Mouse (Mus musculus) heart, postnatal 25 days (tissue): Measurements from ENCODE around the gene Fxyd2. TPM values are rescaled to one million over a fixed set of nuclear protein-coding genes. Genes with fewer than 3 reads are reported as not detected.
A peak's percentile ranks its signal among the peaks of the same experiment; 100 is the strongest.

Source experiments
- DNase-seq: peaks from one replicate; pipeline ENCODE4 v3.0.0; 2022; ENCODE audit warnings: low spot score
- intact Hi-C: fragments of 180-260 bp; cut with DNase I; formaldehyde crosslinking; loops from one replicate; pipeline ENCODE4 v1.15.1; 2025
- total RNA-seq, 2 experiments: library from RNA; stranded (reverse); gene quantifications; 2 replicates each; pipeline ENCODE4 v1.2.3; 2021

Gene Fxyd2
- total RNA-seq, 2 experiments from 2014 or later, result 1.5 to 2.7 TPM

DNA sequence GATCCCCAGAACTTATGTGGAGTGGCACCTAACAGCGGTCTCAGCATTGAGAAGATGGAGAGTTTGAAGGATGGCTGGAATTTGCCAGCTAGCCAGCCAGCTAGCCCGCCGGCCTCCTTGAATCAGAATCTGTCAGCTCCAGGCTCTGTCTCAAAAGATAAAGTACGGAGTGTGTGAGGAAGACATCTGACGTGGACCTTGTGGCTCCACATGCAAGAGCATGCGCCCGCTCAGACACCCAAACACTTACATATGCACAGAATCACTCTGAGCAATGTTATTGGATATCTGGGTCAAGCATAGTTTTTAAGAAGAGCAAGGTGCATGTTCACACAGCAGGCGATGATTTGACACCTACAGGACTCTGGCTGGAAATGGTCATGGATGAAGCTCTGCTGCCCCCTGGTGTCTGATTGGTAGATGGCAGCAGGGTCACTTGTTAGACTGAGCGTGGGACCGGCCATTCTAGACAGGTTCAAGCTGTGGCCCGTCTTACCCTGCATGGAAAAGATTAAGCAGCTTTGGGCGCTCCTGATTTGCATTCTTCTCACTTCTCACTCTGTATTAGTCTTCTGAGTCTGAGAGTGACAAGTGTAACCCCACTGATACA lies 11.0 kb upstream of the Fxyd2 start:
- peak; percentile 62 for DNase-seq
- intact Hi-C loops, result loop anchor here (1.0 to 10.0 kb wide), 3 partner anchors 43 to 244 kb away; no protein-coding TSS in a partner anchor

DNA sequence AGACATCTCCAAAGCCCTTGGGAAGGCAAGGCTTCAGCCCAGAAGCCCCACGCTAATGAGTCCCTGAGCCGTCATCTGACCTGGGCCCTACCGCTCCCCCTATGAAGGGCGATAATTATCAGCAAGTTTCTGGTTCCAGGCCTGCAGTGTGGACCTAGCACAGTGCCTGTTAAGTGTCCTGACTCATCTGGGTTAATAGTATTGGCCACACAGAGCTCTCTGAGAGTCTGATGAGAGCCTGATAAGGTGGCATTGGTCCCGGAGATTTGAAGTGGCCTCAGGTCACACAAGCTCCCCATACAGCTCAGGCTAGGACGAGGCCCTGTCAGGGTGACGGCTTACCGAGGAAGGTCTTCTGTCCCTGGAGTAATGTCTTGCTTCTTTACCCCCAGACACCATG lies 9.9 kb upstream of the Fxyd2 start:
- intact Hi-C loops, result loop anchor here (1.0 to 10.0 kb wide), 2 partner anchors 168 to 245 kb away; no protein-coding TSS in a partner anchor
- DNase-seq, result no peak

DNA sequence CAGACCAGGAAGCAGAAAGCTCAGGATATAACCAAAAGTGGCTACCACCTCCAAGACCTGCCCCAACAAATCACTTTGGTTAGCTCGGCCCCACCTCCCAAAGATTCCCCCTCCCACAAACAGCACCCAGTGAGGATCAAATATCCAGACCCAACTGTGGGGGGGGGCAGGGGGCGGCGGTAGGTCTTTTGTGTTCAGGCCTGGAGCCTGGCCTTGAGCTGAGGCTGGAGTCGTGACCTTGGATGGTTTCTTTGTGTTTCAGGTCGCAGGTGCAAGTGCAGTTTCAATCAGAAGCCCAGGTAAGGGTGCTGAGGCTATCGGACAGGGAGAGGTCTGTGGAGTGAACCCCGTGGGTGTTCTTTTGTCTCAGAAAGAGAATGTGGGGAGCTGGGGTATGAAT lies 8.2 kb upstream of the Fxyd2 start:
- intact Hi-C loops, result no loop called here
- DNase-seq, result no peak

DNA sequence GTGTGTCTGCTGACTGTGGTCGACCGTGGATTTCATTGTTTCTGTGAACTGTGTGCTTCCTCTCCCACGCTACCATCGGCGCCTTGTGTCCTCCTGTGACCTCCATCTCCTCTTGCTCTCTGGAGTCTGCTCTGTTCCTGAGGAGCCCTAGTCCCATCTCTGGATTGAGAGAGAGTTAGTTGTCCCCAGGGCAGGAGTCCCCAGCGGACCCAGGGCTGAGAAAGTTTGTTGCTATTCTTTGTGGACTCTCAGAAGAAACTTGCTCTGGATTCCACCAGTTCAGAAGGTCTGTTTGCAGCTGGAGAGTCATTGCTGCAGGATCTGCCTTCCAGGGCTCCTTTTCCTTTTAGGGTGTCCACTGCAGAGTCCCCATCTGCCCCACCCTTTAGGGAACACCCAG lies 4.3 kb upstream of the Fxyd2 start:
- DNase-seq, result no peak
- intact Hi-C loops, result no loop called here

DNA sequence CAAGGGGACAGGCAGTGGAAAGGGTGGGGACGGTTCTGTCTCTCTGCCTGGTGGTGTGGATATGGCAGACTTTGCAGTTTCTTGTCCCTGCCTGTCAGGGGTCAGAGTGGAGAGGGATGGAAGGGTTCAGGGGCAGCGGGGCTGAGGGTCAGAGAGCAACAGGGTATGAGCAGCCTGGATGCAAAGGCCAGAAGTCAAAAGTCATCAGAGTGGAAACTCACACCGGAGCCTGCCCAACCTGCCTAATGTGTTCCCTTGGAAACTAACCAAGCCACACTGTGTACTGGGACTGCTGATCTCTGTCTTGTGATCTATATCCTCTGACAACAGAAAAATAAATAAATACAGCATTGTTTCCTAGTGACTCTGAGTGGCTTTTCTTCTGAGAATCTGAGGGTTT lies 3.7 kb upstream of the Fxyd2 start:
- DNase-seq, result no peak
- intact Hi-C loops, result no loop called here

DNA sequence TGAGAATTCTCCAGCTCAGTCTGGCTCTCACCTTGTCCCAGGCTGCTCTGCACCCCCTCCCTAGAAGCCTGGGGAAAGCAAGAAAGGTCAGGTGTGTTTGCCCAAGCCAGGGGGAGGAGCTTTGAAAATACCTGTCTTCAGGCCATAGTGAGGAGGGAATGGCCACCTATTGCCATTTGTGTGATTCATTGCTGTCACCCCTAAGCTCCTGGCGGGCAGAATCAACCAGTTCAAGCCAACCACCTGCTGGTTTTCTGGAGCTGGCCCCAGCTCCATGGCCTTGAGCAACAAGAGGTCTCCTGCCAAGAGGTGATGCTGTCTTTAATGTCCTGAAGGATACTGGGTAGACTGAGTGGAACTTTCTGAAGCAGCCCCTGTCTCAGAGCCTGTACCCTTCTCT lies 1.1 kb upstream of the Fxyd2 start:
- no peak for DNase-seq
- intact Hi-C loops, result no loop called here

DNA sequence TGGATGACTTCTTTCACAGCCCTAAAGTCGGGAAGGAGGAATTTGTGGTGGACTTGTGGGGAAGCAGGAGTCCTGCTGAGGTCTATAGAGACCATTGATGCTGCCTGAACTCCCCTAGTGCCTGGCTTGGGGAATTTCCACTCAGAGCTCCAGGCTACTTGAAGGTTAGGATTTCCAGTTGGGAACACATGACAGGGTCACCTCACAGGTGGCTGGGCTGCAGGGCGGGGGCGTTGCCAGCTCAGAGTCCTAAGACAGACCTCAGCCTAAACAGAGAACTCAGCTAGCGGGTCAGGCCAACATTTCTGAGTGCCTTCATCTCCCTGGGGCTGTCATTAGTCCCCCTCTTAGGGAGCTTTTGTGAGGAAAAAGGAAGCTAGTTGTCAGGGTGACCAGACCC lies 2.4 kb downstream of the Fxyd2 start:
- DNase-seq, result no peak
- intact Hi-C loops, result no loop called here

DNA sequence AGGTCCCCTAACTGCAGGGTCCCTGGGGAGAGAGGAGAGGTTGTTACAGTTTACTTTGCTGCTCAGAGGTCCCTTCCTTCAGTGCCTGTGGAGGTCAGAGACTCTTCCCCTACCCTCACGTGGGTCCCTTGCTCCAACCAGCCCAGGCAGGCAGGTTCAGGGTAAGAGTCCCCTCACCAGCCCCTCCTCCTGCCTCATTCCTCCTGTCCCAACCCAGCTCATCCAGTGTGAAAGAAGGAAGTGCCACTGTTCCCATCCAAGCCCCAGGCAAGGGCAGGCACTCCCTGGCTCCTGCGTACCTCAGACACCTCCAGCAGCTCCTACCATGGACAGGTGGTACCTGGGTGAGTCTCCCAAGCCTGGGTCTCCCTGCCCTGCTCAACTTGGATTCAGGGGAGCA lies 3.5 kb downstream of the Fxyd2 start:
- no peak for DNase-seq
- intact Hi-C loops, result no loop called here

DNA sequence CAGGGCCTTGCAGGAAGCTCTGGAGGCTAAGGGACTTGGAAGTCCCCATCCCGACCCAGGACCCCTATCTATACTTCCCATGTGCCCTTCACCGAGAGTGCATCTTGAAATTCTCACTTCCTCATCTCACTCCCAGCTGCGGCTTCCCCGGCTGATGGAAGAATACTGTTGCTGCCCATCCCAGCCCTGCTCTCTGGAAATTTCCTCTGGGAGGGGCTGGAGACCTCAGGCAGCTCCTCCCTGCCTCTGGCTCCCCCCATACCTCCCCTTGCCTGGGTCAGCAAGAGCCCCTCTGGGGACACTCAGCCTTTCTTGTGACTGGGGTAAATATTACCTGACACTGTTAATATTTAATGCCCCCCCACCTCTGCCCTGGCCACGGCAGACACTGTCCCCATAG lies 6.2 kb downstream of the Fxyd2 start:
- intact Hi-C loops, result loop anchor here (5.0 kb wide), 1 partner anchor 103 kb away; no protein-coding TSS in a partner anchor
- no peak for DNase-seq

DNA sequence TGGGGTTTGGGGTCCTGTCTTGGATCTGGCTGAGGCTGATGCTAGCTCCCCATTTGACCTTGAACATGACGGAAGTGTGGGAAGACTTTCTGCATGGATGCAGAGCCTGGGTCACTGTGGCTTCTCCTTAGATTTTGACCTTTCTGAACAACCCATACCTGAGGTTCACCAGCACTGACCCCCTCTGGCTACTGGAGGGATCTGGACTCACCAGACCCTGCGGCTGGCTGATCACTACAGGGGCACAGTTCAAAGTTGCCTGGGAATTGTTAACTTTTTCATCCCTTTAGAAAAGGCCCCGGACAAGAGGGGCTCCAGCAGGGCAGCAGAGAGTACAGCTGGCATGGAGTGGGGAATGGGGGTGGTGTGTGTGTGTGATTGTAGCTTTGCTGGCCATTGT lies 7.3 kb downstream of the Fxyd2 start:
- DNase-seq, result no peak
- intact Hi-C loops, result loop anchor here (5.0 kb wide), 1 partner anchor 105 kb away; no protein-coding TSS in a partner anchor

DNA sequence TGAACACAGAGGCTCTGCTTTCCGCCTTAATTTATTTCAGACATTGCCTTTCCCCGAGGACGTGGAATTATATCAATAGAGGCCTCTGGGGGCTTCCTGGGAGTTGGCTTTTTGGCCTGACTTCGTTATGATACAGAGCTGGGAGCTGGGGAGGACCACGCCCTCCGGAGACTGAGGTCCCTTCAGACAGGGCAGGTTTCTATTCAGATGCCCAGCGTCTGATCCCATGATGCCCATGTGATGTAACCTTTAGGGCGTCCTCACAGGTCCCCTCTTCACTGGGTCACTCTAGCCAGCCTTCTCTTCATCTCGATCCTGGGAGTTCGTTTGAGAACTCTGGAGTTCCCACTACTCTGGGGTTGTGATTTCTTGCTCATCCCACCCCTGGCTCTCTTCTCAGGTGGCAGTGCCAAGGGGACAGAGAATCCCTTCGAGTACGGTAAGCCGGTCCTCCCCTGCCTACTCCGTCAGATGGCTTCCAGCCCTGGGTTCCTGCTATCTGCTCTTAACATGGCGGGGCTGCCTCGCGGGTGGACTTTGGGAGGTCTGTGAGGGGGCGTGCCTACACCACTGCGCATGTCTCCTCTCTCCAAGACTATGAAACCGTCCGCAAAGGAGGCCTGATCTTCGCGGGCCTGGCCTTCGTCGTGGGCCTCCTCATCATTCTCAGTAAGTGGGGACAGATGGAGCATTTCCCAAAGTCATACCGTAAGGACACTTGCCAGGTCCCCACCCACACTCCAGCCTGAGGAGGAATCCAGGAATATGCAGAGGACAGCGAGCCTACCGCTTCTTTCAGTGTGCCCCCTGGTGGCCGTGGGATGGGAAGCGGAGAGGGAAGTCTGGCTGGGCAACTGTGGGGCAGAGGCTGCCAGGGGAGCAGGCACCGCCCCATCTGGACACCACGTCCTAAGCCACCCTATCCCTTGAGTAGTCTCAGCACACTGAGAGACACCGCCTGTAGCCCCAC lies 8.5 kb downstream of the Fxyd2 start:
- intact Hi-C loops, result loop anchor here (5.0 kb wide), 1 partner anchor 106 kb away; no protein-coding TSS in a partner anchor
- peak; percentile 47 for DNase-seq

DNA sequence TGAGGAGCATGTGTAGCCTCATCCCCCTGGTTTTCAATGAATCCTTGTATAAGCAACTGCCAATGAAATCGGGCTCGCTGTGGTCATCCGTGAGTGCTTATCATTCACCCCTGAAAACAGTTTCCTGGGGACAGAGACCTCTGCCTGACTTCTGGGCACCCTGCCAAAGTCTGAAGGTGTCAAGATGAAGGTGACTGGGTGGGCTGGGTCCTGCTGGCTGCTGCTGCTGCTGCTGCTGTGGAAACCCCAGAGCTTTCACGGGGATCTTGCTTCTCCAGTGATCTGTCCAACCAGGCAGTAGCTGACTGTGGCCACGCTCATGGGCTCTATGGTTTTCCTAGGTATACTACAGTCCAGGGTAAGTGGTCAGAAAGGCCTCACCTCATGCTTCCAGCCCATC lies 10.7 kb downstream of the Fxyd2 start:
- no peak for DNase-seq
- intact Hi-C loops, result no loop called here

DNA sequence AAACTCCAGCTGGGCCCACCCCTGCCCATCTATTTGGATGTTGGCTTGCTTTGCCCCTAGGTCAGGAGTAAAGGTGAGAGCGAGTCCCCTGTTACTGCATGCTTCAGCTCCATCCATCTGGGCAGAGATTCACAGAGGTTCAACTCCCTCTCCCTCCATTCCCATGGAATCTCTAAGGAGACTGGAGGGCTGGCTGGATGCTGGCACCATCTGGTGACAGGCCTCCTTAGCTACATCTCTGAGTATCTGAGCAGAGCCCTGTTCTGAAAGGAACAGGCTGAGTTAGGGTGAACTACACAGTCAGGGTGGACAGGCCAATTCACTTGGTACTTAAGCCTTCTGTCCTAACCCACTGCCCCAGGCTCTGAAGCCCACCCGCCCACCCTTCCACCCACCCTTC lies 11.1 kb downstream of the Fxyd2 start:
- intact Hi-C loops, result no loop called here
- DNase-seq, result no peak

DNA sequence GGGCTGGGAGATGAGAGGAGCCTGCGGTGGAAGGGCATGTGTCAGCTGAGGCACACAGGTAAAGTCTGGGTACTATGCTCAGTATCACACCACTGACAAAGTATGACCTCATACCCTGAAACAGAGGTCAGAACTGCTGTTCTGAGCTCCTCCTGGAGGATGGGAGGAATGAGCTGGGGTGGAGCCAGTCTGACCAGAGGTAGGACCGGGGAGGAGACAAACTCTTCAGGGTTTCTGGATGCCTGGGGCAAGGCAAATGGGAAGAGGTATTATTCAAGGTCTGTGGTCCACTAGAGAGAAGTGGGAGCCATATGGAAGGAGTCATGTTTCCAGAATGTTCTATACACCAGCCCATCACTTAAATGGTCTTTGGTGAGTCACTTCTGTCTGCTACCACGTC lies 11.6 kb downstream of the Fxyd2 start:
- no peak for DNase-seq
- intact Hi-C loops, result no loop called here

DNA sequence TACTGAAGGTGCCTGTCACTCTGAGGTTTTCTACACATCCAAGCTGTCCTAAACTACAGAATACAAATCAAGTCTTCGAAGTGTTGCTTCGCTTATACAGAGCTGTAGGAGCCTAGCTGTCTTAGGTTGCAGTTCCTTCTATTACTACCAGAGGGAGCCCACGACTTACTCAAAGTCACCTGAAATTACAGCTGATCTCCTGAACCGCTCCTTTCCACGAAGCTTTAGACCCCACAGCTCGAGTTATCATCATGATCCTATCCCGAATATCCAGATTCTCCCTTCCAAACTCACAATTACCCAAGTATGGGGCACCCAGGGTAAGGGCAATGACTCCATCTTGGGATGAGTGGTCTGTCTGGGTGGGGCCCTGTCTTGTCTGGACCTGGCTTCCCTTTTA lies 12.3 kb downstream of the Fxyd2 start:
- intact Hi-C loops, result loop anchor here (2.0 kb wide), 1 partner anchor 343 kb away; no protein-coding TSS in a partner anchor
- DNase-seq, result no peak

DNA sequence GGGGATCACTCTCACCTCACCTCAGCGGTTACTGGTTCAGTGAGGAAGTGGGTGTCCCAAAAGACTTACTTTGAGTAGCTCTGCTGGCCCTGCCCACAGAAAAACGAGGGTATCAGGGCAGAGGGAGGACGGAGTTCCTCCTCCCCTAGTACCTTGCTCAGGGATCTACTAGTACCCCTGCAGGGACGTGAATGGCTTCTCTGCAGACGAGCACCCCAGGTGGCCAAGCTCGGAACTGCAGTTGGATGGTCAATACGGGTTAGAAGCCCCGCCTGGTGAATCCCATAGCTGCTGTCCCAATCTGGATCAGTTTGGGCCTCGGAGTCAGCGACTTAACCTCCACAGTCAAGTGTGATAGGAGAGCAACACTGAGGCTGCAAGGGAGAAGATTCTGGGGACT lies 12.8 kb downstream of the Fxyd2 start:
- intact Hi-C loops, result loop anchor here (2.0 kb wide), 1 partner anchor 343 kb away; no protein-coding TSS in a partner anchor
- peak; percentile 56 for DNase-seq

DNA sequence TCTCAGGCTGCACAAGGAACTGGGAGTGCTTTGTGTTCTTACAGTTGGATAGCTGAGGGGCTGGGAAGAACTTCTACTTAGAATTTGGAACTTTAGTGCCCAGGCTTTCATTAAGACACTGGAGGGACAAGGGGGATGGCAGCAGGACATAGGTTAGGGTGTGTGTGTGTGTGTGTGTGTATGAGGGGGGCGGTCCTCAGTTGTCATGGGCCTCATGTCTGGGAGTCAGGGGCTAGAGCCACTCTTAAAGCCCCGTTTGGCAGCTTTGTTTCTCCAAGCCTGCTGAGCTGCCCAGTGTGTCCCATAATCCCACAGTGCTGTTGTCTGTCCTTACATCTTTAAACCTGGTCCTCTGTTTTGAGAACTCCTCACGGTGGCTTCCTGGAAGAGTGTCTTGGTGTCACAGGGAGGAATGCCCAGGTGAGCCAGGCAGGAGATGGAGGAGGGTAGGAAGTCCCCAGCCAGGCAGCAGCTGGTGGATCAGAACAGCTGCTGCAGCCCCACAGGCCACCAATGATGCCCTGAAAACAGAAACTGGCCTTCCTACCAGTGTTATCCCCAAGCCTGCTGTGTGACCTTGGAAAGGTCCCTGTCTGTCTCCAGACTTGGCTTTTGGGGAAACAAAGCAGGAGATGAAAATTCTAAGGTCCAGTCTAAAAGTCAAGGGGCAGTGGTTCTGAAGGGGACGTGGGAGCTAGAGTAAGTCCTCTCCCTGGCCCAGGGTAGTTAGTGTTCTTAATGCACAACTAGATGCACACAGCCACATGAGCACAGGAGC lies 13.4 kb downstream of the Fxyd2 start:
- intact Hi-C loops, result loop anchor here (2.0 kb wide), 1 partner anchor 342 kb away; no protein-coding TSS in a partner anchor
- DNase-seq, result no peak

DNA sequence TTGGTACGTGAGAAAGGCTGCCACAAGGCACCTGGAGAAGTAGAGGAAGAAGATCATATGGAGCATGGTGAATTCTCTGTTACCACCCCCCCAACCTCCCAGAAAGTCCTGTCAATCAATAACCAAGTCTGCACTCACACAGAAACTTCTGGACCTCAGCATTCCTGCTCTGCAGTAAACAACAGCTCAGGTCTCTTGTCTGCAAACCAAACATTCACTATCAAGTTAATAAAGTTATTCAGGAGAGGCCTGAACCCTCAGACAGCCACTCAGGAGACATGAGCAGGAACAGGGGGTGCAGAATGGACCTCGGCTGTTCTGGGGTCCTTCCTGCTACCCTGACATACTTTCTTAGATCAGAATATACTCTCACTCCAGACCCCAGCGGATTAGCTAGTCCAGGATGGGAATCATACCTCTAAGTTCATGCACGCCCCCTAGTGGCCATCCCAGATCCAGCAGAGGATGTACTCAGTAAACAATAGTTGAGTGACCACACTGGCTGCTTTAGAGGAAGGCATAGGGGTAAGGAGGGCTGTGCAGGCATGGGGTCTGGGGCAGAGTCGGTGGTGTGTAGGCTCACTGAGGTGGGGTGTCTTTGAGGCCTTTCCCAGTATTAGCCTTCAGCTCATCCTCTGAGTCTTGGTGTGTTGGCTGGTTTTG lies 14.1 kb downstream of the Fxyd2 start:
- intact Hi-C loops, result loop anchor here (2.0 kb wide), 1 partner anchor 341 kb away; no protein-coding TSS in a partner anchor
- DNase-seq, result no peak

DNA sequence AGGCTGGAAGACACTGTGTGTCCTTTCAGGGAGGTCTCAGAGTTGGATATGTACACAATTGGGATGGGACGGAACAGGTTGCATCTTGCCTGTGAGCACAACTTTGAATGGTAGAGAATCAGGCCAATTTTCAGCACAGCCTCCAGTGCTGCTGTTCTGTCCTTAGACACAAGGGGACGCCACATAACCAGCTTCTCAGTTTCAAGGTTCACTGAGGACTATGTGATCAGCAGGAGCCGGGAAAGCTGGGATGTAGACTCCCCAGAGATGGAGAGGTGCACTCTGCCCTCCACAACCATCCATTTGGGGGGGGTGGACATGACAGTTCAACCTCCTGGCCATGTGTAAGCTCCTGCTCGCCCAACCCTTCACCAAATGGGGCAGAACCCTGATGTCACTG lies 16.4 kb downstream of the Fxyd2 start:
- intact Hi-C loops, result loop anchor here (5.0 kb wide), 1 partner anchor 194 kb away; no protein-coding TSS in a partner anchor
- DNase-seq, result no peak
